Mouse (Mus musculus) CH12.LX (cell line): ENCODE results near the gene Tut7. TPM values are rescaled to one million over a fixed set of nuclear protein-coding genes. Genes with fewer than 3 reads are reported as not detected.

Source experiments
- DNase-seq: peaks from one replicate; pipeline ENCODE4 v3.0.0-alpha.2; 2013; ENCODE audit errors: extremely low read depth
- H3K27ac ChIP-seq: 2 replicates; pipeline ENCODE4 v1.5.1; 2012; ENCODE audit warnings: low read depth, mild to moderate bottlenecking, control low read depth, moderate library complexity; ENCODE audit not compliant: insufficient read depth
- H3K27me3 ChIP-seq: replicated peaks from 2 replicates; pipeline ENCODE3; 2012; ENCODE audit warnings: inconsistent platforms
- H3K36me3 ChIP-seq, 2 experiments: replicated peaks in 1 of 2; 2 replicates each; pipeline versions ENCODE3 to v1.6.1; 2012; ENCODE audit warnings: inconsistent platforms in 1 of 2, low read length in 1 of 2, mild to moderate bottlenecking in 1 of 2, mixed read lengths in 1 of 2, moderate library complexity in 1 of 2; ENCODE audit not compliant: control insufficient read depth in 1 of 2, insufficient read depth in 1 of 2
- H3K4me1 ChIP-seq, 2 experiments: 2 replicates each; pipeline ENCODE4 v1.6.1; 2012; ENCODE audit warnings: inconsistent platforms in 1 of 2, moderate library complexity in 1 of 2; ENCODE audit not compliant: insufficient read depth in 2 of 2, control insufficient read depth in 1 of 2
- H3K4me2 ChIP-seq: 2 replicates; pipeline ENCODE4 v1.6.1; 2012; ENCODE audit warnings: low read depth, mild to moderate bottlenecking, control low read depth; ENCODE audit not compliant: poor library complexity, insufficient read depth, severe bottlenecking
- H3K4me3 ChIP-seq, 3 experiments: fragments of 150-350 bp in 1 of 3; sonication (generic) in 1 of 3; replicated peaks in 1 of 3; 2 replicates each; pipeline versions ENCODE3 to v1.5.1; 2011 to 2012; ENCODE audit warnings: low read depth in 2 of 3, low read length in 2 of 3, mild to moderate bottlenecking in 2 of 3, moderate library complexity in 2 of 3, control low read depth in 1 of 3, improper control_type of control experiment in 1 of 3, inconsistent platforms in 1 of 3, mixed read lengths in 1 of 3; ENCODE audit not compliant: poor library complexity in 1 of 3
- H3K79me2 ChIP-seq: replicated peaks from 2 replicates; pipeline ENCODE4 v1.6.1; 2012; ENCODE audit warnings: mild to moderate bottlenecking, moderate library complexity; ENCODE audit not compliant: control insufficient read depth, poor library complexity, insufficient read depth, severe bottlenecking; ENCODE audit errors: extremely low read depth
- H3K9ac ChIP-seq: 2 replicates; pipeline ENCODE4 v1.6.1; 2012; ENCODE audit warnings: low read depth, mild to moderate bottlenecking, control low read depth, moderate library complexity; ENCODE audit not compliant: insufficient read depth
- H3K9me3 ChIP-seq: replicated peaks from 2 replicates; pipeline ENCODE3; 2012; ENCODE audit warnings: low read length, inconsistent platforms, mixed read lengths
- CTCF ChIP-seq, 2 experiments: IDR thresholded peaks in 1 of 2; conservative IDR thresholded peaks in 1 of 2; 2 replicates each; pipeline ENCODE4 v1.5.1; 2011 to 2012; ENCODE audit warnings: low read depth in 2 of 2, low read length in 2 of 2, improper control_type of control experiment in 1 of 2, inconsistent platforms in 1 of 2, mild to moderate bottlenecking in 1 of 2, moderate library complexity in 1 of 2
- E2F4 ChIP-seq: IDR thresholded peaks from 2 replicates; pipeline ENCODE4 v1.6.1; 2011; ENCODE audit warnings: low read depth, low read length, improper control_type of control experiment; ENCODE audit not compliant: insufficient replicate concordance
- ETS1 ChIP-seq: conservative IDR thresholded peaks from 2 replicates; pipeline ENCODE4 v1.6.1; 2012; ENCODE audit warnings: low read depth, mild to moderate bottlenecking, inconsistent platforms, low read length, improper control_type of control experiment, moderate library complexity
- IRF4 ChIP-seq: IDR thresholded peaks from 2 replicates; pipeline ENCODE4 v1.6.1; 2014; ENCODE audit warnings: low read depth, mild to moderate bottlenecking, inconsistent platforms, low read length, improper control_type of control experiment
- JUN ChIP-seq: IDR thresholded peaks from 2 replicates; pipeline ENCODE4 v1.6.1; 2011; ENCODE audit warnings: low read depth, mild to moderate bottlenecking, low read length, improper control_type of control experiment, moderate library complexity; ENCODE audit not compliant: insufficient read depth
- KAT2A ChIP-seq: IDR thresholded peaks from 2 replicates; pipeline ENCODE4 v1.6.1; 2012; ENCODE audit warnings: low read length, improper control_type of control experiment, inconsistent platforms; ENCODE audit not compliant: insufficient replicate concordance
- MAFK ChIP-seq: IDR thresholded peaks from 2 replicates; pipeline ENCODE4 v1.6.1; 2011; ENCODE audit warnings: low read length, improper control_type of control experiment; ENCODE audit not compliant: insufficient replicate concordance
- MEF2A ChIP-seq: IDR thresholded peaks from 2 replicates; pipeline ENCODE4 v1.6.1; 2014; ENCODE audit warnings: low read depth, mild to moderate bottlenecking, inconsistent platforms, low read length, improper control_type of control experiment, borderline replicate concordance
- MYC ChIP-seq: IDR thresholded peaks from 2 replicates; pipeline ENCODE4 v1.6.1; 2011; ENCODE audit warnings: low read depth, mild to moderate bottlenecking, improper control_type of control experiment, low read length
- POLR2A ChIP-seq: IDR thresholded peaks from 2 replicates; pipeline ENCODE4 v1.6.1; 2011; ENCODE audit warnings: low read depth, mild to moderate bottlenecking, improper control_type of control experiment, low read length
- POLR2AphosphoS2 ChIP-seq: IDR thresholded peaks from 2 replicates; pipeline ENCODE4 v1.6.1; 2011; ENCODE audit warnings: low read depth, low read length, improper control_type of control experiment
- RAD21 ChIP-seq: IDR thresholded peaks from 2 replicates; pipeline ENCODE4 v1.6.1; 2011; ENCODE audit warnings: low read depth, mild to moderate bottlenecking, low read length, improper control_type of control experiment, moderate library complexity
- RCOR1 ChIP-seq: conservative IDR thresholded peaks from 2 replicates; pipeline ENCODE4 v1.6.1; 2012; ENCODE audit warnings: low read depth, mild to moderate bottlenecking, inconsistent platforms, low read length, improper control_type of control experiment
- SMC3 ChIP-seq: IDR thresholded peaks from 2 replicates; pipeline ENCODE4 v1.6.1; 2011; ENCODE audit warnings: low read depth, low read length, improper control_type of control experiment
- TBP ChIP-seq: conservative IDR thresholded peaks from 2 replicates; pipeline ENCODE4 v1.6.1; 2011; ENCODE audit warnings: low read depth, low read length, improper control_type of control experiment
- USF1 ChIP-seq: IDR thresholded peaks from 2 replicates; pipeline ENCODE4 v1.6.1; 2014; ENCODE audit warnings: low read depth, mild to moderate bottlenecking, inconsistent platforms, low read length, improper control_type of control experiment
- USF2 ChIP-seq: conservative IDR thresholded peaks from 2 replicates; pipeline ENCODE4 v1.6.1; 2011; ENCODE audit warnings: low read depth, low read length, improper control_type of control experiment
- ZKSCAN1 ChIP-seq: IDR thresholded peaks from 2 replicates; pipeline ENCODE4 v1.6.1; 2012; ENCODE audit warnings: low read depth, inconsistent platforms, low read length, improper control_type of control experiment, borderline replicate concordance
- ZMIZ1 ChIP-seq: IDR thresholded peaks from 2 replicates; pipeline ENCODE4 v1.6.1; 2012; ENCODE audit warnings: low read depth, mild to moderate bottlenecking, inconsistent platforms, low read length, improper control_type of control experiment
- dilution Hi-C: fragments of 300-500 bp; cut with MboI; formaldehyde crosslinking; loops from 2 replicates; pipeline ENCODE4 v1.14.3; 2020; ENCODE audit warnings: low sequenced_read_pairs; ENCODE audit not compliant: extremely low pct_unique_long_range_greater_than_20kb, extremely low pct_ligation_motif_present
- in situ Hi-C: fragments of 300-500 bp; cut with MboI; formaldehyde crosslinking; loops from 3 replicates; pipeline ENCODE4 v1.14.3; 2019; ENCODE audit warnings: low sequenced_read_pairs, low pct_ligation_motif_present, low pct_unique_long_range_greater_than_20kb, mixed read lengths
- polyA plus RNA-seq: library from polyadenylated mRNA; unstranded; fragments of >175 nt; gene quantifications from 2 replicates; pipeline ENCODE4 v1.2.1, GENCODE M21; 2012; ENCODE audit warnings: low read depth; ENCODE audit not compliant: insufficient read length
- total RNA-seq, 2 experiments: library from RNA; depleted of rRNA; stranded (reverse); fragments of 300-350 nt in 1 of 2; fragments of >200 nt in 1 of 2; gene quantifications; 2 replicates each; pipeline ENCODE4 v1.2.3; 2012 to 2014

The Tut7 gene
- total and polyA plus RNA-seq, 3 experiments = 14.3 to 21.6 (median 17.9) TPM

DNA sequence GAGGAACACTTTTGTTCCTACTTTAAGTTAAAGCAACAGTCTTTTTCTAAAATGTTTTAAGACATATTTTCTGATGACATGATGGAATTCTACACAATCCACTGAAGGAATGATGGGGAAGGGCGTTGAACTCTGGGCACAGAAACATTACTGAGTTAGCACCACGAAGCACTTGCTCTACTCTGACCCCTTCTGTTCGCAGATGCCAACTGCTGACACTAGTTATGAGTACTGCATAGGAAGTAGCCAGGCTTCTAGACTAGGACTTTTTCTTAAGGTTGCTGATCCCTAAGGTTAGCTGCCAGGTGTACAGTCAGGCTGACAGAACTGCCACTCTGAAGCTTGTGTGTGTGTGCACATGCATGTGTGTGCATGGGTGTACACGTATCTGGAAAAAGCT lies 43.7 kb downstream of the Tut7 start:
- Histone ChIP-seq H3K4me2 (no peak overlapping the region), H3K4me3 (no peak overlapping the region), H3K36me3 (peaks cover 81 to 90% of the 10 kb centered on the region in 2 experiments), H3K9me3 (no peaks in the 10 kb centered on the region), H3K4me1 (no peaks in the 10 kb centered on the region; a peak in 1 of 4 replicates), H3K9ac (no peak overlapping the region), H3K27ac (no peak overlapping the region), H3K27me3 (no peaks in the 10 kb centered on the region), H3K79me2 (no peaks in the 10 kb centered on the region)
- in situ Hi-C loops = no loop called here
- TF ChIP-seq CTCF (conservative IDR thresholded peaks at IDR 0.05 in 1 of 2, IDR thresholded peaks at IDR 0.05 in 1 of 2; ENCODE audit: low read depth in 2 of 2, low read length in 2 of 2) (peak; percentile 11 to 47; a peak in 2 of 4 replicates), MEF2A (no peak)
- no peak for DNase-seq
- dilution Hi-C loops = no loop called here

DNA sequence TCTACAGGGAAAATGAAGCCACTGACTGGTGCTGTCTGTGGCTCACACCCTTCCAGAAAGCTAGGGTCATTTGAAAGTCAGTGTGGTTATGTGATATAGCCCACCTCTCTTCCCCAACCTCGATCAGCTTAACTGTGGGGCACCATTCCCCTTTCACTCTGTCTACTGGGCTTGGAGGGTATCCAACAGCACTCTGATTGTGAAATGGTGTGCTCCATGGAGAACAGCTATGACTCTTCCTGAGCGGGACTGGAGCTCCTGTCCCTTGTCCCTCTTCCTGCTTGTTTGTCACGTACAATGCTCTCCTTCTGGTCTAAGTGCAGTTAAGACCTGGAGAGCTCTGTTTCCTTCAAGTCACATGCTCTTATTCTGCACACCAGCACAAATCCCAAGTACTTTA lies 47.8 kb downstream of the Tut7 start:
- Histone ChIP-seq H3K79me2 (no peaks in the 10 kb centered on the region), H3K4me1 (peaks cover 0 to 10% of the 10 kb centered on the region in 2 experiments; a peak in 1 of 4 replicates), H3K9me3 (no peaks in the 10 kb centered on the region), H3K4me3 (no peak overlapping the region), H3K27me3 (no peaks in the 10 kb centered on the region), H3K27ac (no peak overlapping the region), H3K4me2 (no peak overlapping the region), H3K36me3 (peaks cover 53 to 76% of the 10 kb centered on the region in 2 experiments), H3K9ac (no peak overlapping the region)
- TF ChIP-seq USF1 (no peak), RCOR1 (no peak), USF2 (no peak), TBP (no peak), MAFK (no peak), IRF4 (no peak), JUN (no peak), POLR2AphosphoS2 (no peak), KAT2A (no peak), MEF2A (no peak), ZKSCAN1 (no peak), POLR2A (no peak), RAD21 (no peak), ETS1 (no peak), E2F4 (no peak), ZMIZ1 (no peak), SMC3 (no peak), MYC (no peak)
- in situ Hi-C loops = no loop called here
- no peak for DNase-seq
- dilution Hi-C loops = no loop called here
